Mouse (Mus musculus): ENCODE measurements around the gene Evl. TPM values are rescaled to one million over a fixed set of nuclear protein-coding genes. Genes with fewer than 3 reads are reported as not detected.

Evl gene
- polyA plus RNA-seq, 1 experiment from 2014 or later = 232 TPM

DNA sequence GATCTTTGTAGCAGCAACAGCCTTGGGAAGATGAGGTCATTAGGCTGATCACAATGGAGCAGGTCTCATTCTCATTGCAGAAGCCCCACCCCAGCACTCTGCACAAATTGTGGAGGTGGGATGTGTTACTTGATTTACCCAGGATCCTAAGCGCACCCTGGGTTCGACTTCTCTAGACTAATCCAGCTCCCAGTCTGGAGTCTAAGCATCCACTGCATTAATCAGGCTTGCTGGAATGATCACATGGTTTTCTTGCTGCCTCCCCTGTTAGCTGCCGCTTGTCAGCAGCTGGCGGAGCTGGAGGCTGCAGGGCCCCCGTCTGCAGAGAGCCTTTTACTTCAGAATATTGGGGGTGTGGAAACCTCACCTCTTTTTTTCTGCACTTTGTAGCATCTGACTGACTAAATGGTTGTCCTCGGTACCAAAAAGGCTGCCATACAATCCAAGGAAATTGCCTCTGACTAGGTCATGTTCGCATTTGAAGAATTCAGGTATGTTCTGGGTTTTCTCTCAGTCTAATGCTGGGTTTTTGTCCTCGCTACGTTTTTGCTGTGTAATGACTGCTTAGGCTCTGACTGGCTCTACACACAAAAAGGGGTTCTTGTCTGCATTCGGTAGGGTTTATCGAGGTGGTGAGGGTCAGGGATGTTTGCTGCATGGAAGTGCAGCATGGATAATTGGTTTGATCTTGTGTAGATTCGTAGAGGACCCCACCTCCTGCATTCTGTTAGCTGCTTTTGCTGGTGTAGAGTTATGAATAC, 51.2 kb downstream of the Evl start:
- Histone ChIP-seq H3K9ac (ENCODE audit: low read length) (peak overlapping the region; percentile 62), H3K36me3 (ENCODE audit: control insufficient read depth, insufficient read depth, low read length) (no peaks in the 10 kb centered on the region), H3K4me1 (ENCODE audit: control insufficient read depth, insufficient read depth, low read length) (peaks cover 36% of the 10 kb centered on the region), H3K27ac (ENCODE audit: low read depth, low read length) (peak overlapping the region; percentile 84), H3K9me3 (replicated peaks; ENCODE audit: control insufficient read depth, low read length) (no peaks in the 10 kb centered on the region), H3K27me3 (replicated peaks; ENCODE audit: control insufficient read depth, insufficient read depth, low read length) (no peaks in the 10 kb centered on the region), H3K4me2 (ENCODE audit: low read length) (peak overlapping the region; percentile 49), H3K4me3 (ENCODE audit: low read depth, low read length) (peak overlapping the region; percentile 28)
- DNase-seq (ENCODE audit: low spot score) = peak; percentile 79
- WGBS = 12% methylated on average over 12 of the region's 12 CpGs
- ATAC-seq = peak; percentile 84

- 0 out of 2 replicates have a peak, but pooled peaks have one; percentile 12 for ATAC-seq
- DNase-seq (ENCODE audit: low spot score) = peak; percentile 65
- Histone ChIP-seq H3K4me3 (ENCODE audit: low read depth, low read length) (peak overlapping the region; percentile 28), H3K9ac (ENCODE audit: low read length) (peak overlapping the region; percentile 62), H3K4me2 (ENCODE audit: low read length) (peak overlapping the region; percentile 49), H3K27ac (ENCODE audit: low read depth, low read length) (peak overlapping the region; percentile 84), H3K9me3 (replicated peaks; ENCODE audit: control insufficient read depth, low read length) (no peaks in the 10 kb centered on the region), H3K4me1 (ENCODE audit: control insufficient read depth, insufficient read depth, low read length) (peaks cover 30% of the 10 kb centered on the region), H3K36me3 (ENCODE audit: control insufficient read depth, insufficient read depth, low read length) (no peaks in the 10 kb centered on the region), H3K27me3 (replicated peaks; ENCODE audit: control insufficient read depth, insufficient read depth, low read length) (no peaks in the 10 kb centered on the region)
- WGBS = 27% methylated on average over 7 of the region's 7 CpGs
Measured at GRCm38 (mm10) chr12:108606321-108606720, 51.8 kb downstream of the Evl start.

DNA sequence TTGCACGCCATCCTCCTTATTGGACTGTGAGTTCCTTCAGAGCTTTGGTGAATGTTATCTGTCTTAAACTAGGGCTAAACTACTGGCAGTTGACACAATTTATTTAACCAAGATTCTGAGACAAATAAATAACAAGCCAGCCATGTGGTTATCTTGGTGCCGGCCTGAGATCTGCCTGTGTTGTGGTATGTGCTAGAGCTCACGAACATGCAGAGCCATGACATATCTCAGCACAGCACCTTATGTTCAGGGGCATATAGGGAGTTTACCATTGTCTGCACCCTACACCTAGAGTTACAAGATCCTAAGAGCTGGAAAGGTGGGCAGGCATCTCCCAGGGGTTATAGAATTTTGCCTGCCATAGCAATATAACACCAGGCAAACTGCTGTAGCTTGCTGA, 54.9 kb downstream of the Evl start:
- Histone ChIP-seq H3K9ac (ENCODE audit: low read length) (no peak overlapping the region), H3K9me3 (replicated peaks; ENCODE audit: control insufficient read depth, low read length) (no peaks in the 10 kb centered on the region), H3K4me3 (ENCODE audit: low read depth, low read length) (no peak overlapping the region), H3K4me2 (ENCODE audit: low read length) (no peak overlapping the region), H3K36me3 (ENCODE audit: control insufficient read depth, insufficient read depth, low read length) (no peaks in the 10 kb centered on the region), H3K27me3 (replicated peaks; ENCODE audit: control insufficient read depth, insufficient read depth, low read length) (no peaks in the 10 kb centered on the region), H3K4me1 (ENCODE audit: control insufficient read depth, insufficient read depth, low read length) (peaks cover 21% of the 10 kb centered on the region), H3K27ac (ENCODE audit: low read depth, low read length) (no peak overlapping the region)
- ATAC-seq = no peak
- no peak for DNase-seq (ENCODE audit: low spot score)
- 91% methylated on average over 3 of the region's 3 CpGs for WGBS

DNA sequence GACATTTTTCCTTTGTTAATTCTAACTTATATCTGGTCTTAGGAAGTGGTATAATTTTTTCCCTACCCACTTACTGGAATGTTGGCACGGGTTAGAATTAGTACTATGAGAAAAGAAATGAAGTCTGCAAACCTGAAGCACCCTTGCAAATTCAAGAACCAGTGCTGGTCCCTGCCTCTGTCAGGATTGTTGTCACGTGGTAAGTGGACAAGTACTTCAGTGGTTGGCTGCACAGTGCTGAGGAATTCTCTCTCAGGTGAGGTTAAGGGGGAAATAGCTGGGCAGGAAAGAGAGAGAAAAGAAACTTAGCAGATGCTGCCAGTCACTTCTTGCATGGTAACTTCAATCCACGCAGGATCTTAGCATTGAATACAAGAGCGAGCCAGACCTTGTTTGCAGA, 55.7 kb downstream of the Evl start:
- Histone ChIP-seq H3K36me3 (ENCODE audit: control insufficient read depth, insufficient read depth, low read length) (no peaks in the 10 kb centered on the region), H3K9me3 (replicated peaks; ENCODE audit: control insufficient read depth, low read length) (no peaks in the 10 kb centered on the region), H3K4me1 (ENCODE audit: control insufficient read depth, insufficient read depth, low read length) (peaks cover 13% of the 10 kb centered on the region), H3K27me3 (replicated peaks; ENCODE audit: control insufficient read depth, insufficient read depth, low read length) (no peaks in the 10 kb centered on the region), H3K27ac (ENCODE audit: low read depth, low read length) (no peak overlapping the region), H3K4me2 (ENCODE audit: low read length) (no peak overlapping the region), H3K9ac (ENCODE audit: low read length) (no peak overlapping the region), H3K4me3 (ENCODE audit: low read depth, low read length) (no peak overlapping the region)
- ATAC-seq (no peak), DNase-seq (ENCODE audit: low spot score) (no peak)
- 93% methylated on average over 4 of the region's 4 CpGs for WGBS

DNA sequence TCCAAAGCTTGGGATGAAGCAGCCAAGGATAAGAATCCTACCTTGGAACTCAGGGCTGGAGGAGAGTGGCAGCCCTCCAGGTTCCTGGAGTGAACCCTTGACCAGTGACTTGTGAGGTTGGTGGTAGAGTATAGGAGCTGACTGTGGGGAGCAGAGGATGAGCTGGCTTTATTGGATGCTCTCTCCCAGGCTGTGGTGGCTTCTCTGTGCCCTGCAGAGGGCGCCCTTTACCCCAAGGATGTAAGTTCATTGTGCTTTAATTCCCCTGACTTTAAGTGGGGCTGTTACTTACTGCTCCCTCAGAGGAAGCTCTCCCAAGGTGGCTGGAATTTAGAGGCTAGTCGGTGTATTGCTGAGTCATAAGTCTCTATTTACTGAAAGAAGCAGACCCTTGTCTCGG, 58.6 kb downstream of the Evl start:
- no peak overlapping the region for H3K4me2 ChIP-seq (ENCODE audit: low read length)
- H3K9me3 ChIP-seq (replicated peaks; ENCODE audit: control insufficient read depth, low read length) = no peaks in the 10 kb centered on the region
- no peaks in the 10 kb centered on the region for H3K27me3 ChIP-seq (replicated peaks; ENCODE audit: control insufficient read depth, insufficient read depth, low read length)
- DNase-seq (ENCODE audit: low spot score) (peak; percentile 33), ATAC-seq (no peak)
- H3K9ac ChIP-seq (ENCODE audit: low read length) = no peak overlapping the region
- 62% methylated on average over 3 of the region's 3 CpGs for WGBS
- no peak overlapping the region for H3K27ac ChIP-seq (ENCODE audit: low read depth, low read length)
- H3K4me3 ChIP-seq (ENCODE audit: low read depth, low read length) = no peak overlapping the region
- 0 out of 2 replicates have a peak, but pooled peaks cover 3% of the 10 kb centered on the region for H3K36me3 ChIP-seq (ENCODE audit: control insufficient read depth, insufficient read depth, low read length)
- H3K4me1 ChIP-seq (ENCODE audit: control insufficient read depth, insufficient read depth, low read length) = no peaks in the 10 kb centered on the region; the same call in 1 of the 2 replicates

DNA sequence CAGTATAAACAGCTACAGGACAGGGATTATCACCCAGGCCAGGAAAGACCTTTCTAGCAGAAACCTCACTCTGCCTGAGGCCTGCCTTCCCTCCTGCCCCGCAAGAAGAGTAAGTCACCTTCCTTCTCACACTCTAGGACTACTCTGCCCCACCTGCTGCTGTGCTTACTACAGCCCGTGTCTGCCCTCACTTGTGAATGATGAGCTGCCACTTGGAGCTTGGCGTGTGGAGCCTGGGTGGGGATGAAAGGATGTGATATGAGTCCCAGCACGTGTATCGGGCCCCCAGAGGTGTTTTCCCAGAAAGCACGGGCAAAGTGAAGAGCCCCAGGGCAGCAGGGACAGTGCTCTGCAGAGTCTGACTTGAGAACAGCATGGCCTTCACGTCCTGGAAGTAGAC, 63.0 kb downstream of the Evl start:
- ATAC-seq = no peak
- no peak for DNase-seq (ENCODE audit: low spot score)
- no peak overlapping the region for H3K4me3 ChIP-seq (ENCODE audit: low read depth, low read length)
- 87% methylated on average over 7 of the region's 7 CpGs for WGBS
- H3K36me3 ChIP-seq (ENCODE audit: control insufficient read depth, insufficient read depth, low read length) = 0 out of 2 replicates have a peak, but pooled peaks cover 11% of the 10 kb centered on the region
- H3K4me2 ChIP-seq (ENCODE audit: low read length) = no peak overlapping the region
- no peaks in the 10 kb centered on the region for H3K27me3 ChIP-seq (replicated peaks; ENCODE audit: control insufficient read depth, insufficient read depth, low read length)
- no peak overlapping the region for H3K27ac ChIP-seq (ENCODE audit: low read depth, low read length)
- no peak overlapping the region for H3K9ac ChIP-seq (ENCODE audit: low read length)
- no peaks in the 10 kb centered on the region for H3K9me3 ChIP-seq (replicated peaks; ENCODE audit: control insufficient read depth, low read length)
- no peaks in the 10 kb centered on the region; the same call in none of the 2 replicates for H3K4me1 ChIP-seq (ENCODE audit: control insufficient read depth, insufficient read depth, low read length)

GRCm38 (mm10) chr12:108619853-108620416, 65.4 kb downstream of the Evl start:
- 91% methylated on average over 7 of the region's 7 CpGs for WGBS
- ATAC-seq (no peak), DNase-seq (ENCODE audit: low spot score) (no peak)
- Histone ChIP-seq H3K4me2 (ENCODE audit: low read length) (no peak overlapping the region), H3K4me1 (ENCODE audit: control insufficient read depth, insufficient read depth, low read length) (no peaks in the 10 kb centered on the region; the same call in 1 of the 2 replicates), H3K9me3 (replicated peaks; ENCODE audit: control insufficient read depth, low read length) (no peaks in the 10 kb centered on the region), H3K4me3 (ENCODE audit: low read depth, low read length) (no peak overlapping the region), H3K27me3 (replicated peaks; ENCODE audit: control insufficient read depth, insufficient read depth, low read length) (no peaks in the 10 kb centered on the region), H3K27ac (ENCODE audit: low read depth, low read length) (no peak overlapping the region), H3K36me3 (ENCODE audit: control insufficient read depth, insufficient read depth, low read length) (0 out of 2 replicates have a peak, but pooled peaks cover 11% of the 10 kb centered on the region), H3K9ac (ENCODE audit: low read length) (no peak overlapping the region)

DNA sequence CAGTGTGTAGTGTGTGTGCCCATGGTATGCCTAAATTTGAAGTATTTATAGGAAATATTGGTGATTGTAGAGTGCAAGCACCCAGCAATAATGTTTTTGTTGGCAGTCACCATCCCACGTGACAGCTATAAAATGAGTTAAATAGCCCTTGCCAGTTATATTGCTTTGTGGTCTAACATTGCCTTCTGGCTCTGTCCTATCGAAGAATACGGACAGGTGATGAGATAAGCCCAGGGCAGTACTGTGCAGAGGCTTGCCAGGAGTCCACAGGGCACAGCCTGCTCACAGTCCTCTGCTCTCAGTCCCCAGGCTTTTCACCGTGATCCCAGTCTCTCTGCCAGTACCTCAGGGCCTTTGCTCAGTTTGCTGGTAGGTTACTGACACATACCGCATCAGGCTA, 67.9 kb downstream of the Evl start:
- no peak for ATAC-seq
- Histone ChIP-seq H3K9me3 (replicated peaks; ENCODE audit: control insufficient read depth, low read length) (no peaks in the 10 kb centered on the region), H3K36me3 (ENCODE audit: control insufficient read depth, insufficient read depth, low read length) (0 out of 2 replicates have a peak, but pooled peaks cover 11% of the 10 kb centered on the region), H3K4me1 (ENCODE audit: control insufficient read depth, insufficient read depth, low read length) (no peaks in the 10 kb centered on the region; the same call in 1 of the 2 replicates), H3K4me3 (ENCODE audit: low read depth, low read length) (no peak overlapping the region), H3K27me3 (replicated peaks; ENCODE audit: control insufficient read depth, insufficient read depth, low read length) (no peaks in the 10 kb centered on the region), H3K9ac (ENCODE audit: low read length) (no peak overlapping the region), H3K27ac (ENCODE audit: low read depth, low read length) (no peak overlapping the region), H3K4me2 (ENCODE audit: low read length) (no peak overlapping the region)
- DNase-seq (ENCODE audit: low spot score) = no peak
- WGBS = 77% methylated on average over 5 of the region's 5 CpGs

GRCm38 (mm10) chr12:108629556-108629955, 75.0 kb downstream of the Evl start:
- Histone ChIP-seq H3K9ac (ENCODE audit: low read length) (no peak overlapping the region), H3K27me3 (replicated peaks; ENCODE audit: control insufficient read depth, insufficient read depth, low read length) (no peaks in the 10 kb centered on the region), H3K27ac (ENCODE audit: low read depth, low read length) (no peak overlapping the region), H3K4me1 (ENCODE audit: control insufficient read depth, insufficient read depth, low read length) (no peaks in the 10 kb centered on the region), H3K36me3 (ENCODE audit: control insufficient read depth, insufficient read depth, low read length) (peaks cover 2% of the 10 kb centered on the region; the same call in 1 of the 2 replicates), H3K4me2 (ENCODE audit: low read length) (no peak overlapping the region), H3K9me3 (replicated peaks; ENCODE audit: control insufficient read depth, low read length) (no peaks in the 10 kb centered on the region), H3K4me3 (ENCODE audit: low read depth, low read length) (no peak overlapping the region)
- WGBS = 93% methylated on average over 1 of the region's 1 CpGs
- ATAC-seq = no peak
- DNase-seq (ENCODE audit: low spot score) = no peak
